Mouse (Mus musculus) thymus, postnatal 14 days (tissue): ENCODE measurements around the gene Nr4a3.

ENCODE experiments used
- DNase-seq: peaks from one replicate; pipeline ENCODE4 v3.0.0; 2021

The Nr4a3 gene

DNA sequence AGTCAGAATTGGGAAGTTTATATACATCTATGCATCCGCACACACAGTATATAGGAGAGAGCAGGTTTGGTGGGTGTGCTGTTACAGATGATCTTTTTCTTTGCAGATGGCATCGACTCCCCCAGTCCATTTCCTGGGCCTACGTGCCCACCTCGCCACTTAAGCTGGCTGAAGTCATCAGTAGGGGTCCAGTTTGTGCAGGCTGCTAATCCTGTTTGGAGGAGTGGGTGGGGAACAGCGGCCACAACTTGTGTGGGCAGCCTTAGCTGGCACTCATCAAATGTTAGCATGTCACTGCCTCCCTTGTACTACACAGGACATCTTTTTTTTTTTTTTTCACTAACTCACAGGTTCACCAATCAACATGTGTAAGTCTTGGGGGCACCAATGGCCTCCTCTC lies 5.5 kb downstream of the Nr4a3 start:
- no peak for DNase-seq

DNA sequence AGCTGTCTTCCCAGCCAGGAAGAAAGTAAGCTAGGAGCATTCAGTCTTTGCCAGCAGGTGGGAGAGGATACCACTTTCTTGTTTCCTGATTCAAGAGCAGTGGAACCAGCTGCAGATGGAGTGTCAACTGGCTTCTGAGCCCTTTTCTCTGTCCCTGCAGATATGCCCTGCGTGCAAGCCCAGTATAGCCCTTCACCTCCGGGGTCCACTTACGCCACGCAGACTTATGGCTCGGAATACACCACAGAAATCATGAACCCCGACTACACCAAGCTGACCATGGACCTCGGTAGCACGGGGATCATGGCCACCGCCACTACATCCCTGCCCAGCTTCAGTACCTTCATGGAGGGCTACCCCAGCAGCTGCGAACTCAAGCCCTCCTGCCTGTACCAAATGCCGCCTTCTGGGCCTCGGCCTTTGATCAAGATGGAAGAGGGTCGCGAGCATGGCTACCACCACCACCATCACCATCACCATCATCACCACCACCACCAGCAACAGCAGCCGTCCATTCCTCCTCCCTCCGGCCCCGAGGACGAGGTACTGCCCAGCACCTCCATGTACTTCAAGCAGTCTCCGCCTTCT lies 6.2 kb downstream of the Nr4a3 start:
- no peak for DNase-seq

DNA sequence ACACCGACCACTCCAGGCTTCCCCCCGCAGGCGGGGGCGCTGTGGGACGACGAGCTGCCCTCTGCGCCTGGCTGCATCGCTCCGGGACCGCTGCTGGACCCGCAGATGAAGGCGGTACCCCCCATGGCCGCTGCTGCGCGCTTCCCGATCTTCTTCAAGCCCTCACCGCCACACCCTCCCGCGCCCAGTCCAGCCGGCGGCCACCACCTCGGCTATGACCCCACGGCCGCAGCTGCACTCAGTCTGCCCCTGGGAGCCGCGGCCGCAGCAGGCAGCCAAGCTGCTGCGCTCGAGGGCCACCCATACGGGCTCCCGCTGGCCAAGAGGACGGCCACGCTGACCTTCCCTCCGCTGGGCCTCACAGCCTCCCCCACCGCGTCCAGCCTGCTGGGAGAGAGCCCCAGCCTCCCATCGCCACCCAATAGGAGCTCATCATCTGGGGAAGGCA lies 6.7 kb downstream of the Nr4a3 start:
- peak; percentile 18 for DNase-seq

DNA sequence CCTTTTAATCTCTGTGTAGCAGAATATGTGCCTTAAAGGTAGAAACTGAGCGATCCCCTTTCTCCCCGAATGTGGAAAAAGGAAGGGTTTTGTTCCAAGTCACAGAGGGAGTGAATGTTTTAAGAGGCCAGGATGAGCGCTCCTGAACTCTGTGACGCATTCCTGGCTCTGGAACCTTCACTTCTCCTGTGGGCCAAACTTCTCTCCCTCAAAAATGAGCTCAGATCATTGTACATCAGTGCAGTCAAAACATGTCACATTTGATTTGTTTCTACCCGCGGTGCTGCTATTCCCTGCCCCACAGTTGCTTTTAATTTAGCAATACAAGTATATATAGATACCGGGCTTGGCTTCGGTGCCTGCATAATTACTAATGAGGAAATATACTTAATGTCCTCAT lies 16.8 kb downstream of the Nr4a3 start:
- no peak for DNase-seq

DNA sequence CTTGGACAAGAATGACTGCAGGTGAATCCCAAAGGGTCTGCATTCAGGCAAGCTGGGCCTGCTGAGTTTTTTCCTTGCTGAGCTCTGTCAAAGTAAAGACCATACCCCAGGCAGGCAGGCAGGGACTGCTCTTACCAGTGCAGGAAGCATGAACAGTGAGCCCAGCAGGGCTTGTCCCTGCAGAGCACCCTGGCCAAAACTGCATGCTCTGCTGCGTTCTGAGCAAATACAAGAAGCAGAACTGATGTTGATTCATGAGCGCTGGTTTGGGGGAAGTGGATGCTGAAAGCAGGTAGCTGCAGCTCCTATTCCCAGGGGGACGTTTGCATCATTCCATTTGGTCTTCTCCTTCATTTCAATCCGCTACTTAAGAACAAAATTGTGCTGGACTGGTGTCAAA lies 19.4 kb downstream of the Nr4a3 start:
- DNase-seq, result no peak

DNA sequence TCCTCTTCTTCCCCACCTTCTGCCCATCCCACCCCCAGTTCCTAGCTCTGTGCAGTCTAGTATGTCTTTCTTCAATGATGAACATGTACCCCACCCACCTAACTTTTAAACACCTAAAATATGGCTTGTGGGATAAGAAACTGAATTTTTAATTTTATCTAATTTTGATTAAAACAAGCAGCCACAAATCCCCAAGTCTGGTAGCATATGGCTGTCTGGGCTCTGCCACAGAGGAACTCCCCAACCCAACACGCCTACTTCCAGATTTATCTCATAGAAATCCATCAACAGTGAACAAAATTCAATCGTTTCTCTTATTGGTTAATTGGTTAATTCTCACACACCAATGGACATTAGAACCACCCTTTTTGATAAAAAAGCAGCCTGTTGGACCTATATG lies 21.7 kb downstream of the Nr4a3 start:
- DNase-seq, result no peak

DNA sequence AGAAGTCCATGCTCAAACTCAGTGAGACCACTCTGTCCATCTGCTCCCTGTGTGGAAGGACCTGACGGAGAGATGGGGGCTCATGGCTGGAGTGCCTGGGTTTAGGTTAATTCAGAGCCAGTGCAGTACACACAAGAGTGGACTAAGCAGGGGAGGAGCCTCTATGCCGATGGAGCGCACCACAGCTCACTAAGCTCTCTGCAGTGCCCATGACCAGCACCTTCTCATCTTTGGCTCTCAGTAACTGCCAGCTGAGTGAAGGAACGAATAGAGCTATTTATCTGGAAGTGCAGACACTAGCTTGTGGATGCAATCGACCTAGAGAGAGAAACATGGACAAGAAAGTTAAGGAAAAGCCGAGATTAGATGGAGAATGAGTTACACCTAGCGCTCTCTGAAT lies 24.2 kb downstream of the Nr4a3 start:
- DNase-seq, result no peak

DNA sequence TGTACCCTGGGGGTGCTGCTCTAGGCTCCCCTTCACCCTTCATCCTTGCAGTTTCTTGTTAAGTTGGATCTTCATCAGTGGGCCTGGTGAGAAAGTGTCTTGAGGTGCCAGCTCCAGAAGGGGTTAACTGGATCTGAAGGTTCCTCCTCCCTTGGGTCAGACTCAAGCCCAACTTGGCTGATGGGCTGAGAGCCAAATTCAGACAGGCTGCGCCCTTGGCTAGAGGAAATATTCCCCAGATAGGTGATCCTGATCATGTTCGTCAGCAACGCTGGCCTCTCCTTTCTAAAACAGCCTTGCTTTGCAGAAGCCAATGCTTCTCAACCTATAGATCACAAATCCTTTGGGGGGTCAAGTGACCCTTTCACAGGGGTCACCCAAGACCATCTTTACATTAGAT lies 27.1 kb downstream of the Nr4a3 start:
- no peak for DNase-seq

DNA sequence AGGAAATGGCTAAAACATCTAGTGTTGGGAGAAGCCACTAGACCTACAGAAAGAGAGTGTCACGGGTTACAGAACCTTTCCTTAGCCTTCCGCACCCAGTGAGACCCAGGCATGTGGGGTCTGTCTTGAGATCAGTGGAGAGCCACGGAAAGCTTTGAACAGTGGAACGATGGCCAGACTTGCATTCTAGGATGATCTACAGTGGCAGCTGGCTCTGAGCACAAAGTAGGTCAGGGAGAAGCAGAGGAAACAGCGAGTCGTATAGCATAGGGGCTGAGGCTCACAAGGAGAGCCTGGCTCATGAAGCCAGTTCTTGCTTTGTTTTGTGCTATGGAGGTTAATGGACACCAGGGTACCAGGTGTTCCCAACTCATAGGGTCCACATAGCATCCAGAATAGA lies 28.4 kb downstream of the Nr4a3 start:
- peak; percentile 41 for DNase-seq

DNA sequence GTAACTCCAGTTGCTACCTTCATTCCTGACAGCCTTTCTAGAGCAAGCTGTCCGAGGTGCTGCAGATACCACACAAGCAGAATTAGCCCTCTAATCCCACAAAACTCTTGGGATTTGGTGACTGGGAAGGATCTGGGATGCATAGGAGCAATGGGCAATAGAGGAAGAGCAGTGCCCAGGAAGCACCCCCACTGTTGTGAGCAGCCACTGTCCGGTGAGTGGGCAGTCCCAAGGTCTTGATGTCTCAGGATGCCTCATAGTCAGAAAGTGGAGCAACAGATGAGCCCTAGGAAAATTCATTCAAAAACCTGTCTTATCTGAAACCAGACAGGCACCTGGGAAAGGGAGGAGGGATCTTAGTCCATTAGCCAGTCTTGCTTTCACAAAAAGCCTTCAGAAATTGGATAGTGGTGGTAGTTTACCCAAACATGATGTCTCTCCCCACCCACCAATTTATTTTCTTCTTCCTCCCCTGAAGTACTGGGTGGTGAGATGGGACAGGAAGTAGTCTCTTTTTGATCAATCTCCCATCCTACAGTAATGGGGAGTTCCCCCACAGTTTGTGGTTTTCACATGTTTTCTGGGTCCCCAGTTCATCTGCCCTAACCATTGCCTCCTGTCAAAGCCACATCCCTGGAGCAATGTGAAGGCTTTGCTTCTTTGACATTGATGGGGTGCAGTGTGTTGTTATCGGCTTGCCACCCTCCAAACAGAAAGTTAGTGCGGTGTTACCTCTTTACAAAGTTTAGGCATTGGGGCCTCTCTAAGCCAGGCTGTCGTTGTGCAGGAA lies 29.7 kb downstream of the Nr4a3 start:
- DNase-seq, result peak; percentile 54

DNA sequence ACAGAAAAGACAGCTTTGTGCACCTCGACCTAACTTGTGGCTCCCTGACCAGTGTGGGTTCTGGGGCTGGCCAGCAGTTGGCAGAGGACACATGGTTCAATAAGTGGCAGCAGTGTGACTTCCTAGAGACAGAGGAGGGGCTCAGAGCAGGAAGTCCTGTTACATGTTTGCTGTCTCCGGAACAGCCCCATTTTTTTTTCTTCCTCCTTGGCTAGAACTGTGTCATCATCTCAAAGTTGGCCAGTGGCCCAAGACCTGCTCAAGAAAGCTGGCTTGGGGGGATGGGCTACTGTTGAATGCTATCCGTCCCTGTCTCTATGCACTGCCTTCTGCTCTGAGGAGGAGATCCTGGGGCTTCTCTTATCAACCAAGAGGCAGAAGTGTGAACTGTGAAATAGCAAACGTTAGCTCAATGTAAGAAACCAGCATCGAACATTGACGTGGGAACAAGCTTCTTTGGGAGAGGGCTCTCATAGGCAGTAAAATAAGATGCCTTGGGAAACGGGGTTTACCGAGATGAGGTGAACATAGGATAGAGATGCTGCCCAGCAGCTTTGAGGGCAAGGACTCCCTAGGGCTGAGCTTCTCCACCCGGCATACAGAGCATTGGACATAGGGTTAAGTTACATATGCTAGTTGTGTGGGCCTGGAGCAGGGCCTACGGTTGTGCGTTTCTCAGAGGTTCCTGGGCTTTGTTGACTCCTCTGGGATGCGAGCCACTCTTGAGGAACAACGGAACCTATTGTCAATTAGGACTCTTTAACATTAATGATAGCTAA lies 31.9 kb downstream of the Nr4a3 start:
- DNase-seq, result no peak

DNA sequence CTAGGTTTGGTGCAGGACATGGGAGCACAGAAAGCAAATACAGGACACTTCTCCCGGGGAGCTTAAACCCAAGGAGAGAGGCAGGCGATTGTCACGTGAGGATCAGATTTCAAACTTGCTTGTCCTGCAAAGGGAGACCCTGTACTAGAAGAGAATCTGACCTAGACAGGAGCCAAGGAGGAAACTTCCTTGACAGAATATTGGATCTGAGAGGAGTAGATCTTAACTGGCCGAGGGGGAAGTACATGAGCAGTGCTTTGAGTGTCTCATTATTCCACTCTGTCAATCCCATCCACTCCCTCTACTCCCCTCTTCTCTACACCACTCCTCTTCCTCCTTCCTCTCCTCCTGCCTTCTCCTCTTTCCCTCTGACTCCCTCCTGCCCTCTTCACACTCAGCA lies 33.3 kb downstream of the Nr4a3 start:
- DNase-seq, result no peak

DNA sequence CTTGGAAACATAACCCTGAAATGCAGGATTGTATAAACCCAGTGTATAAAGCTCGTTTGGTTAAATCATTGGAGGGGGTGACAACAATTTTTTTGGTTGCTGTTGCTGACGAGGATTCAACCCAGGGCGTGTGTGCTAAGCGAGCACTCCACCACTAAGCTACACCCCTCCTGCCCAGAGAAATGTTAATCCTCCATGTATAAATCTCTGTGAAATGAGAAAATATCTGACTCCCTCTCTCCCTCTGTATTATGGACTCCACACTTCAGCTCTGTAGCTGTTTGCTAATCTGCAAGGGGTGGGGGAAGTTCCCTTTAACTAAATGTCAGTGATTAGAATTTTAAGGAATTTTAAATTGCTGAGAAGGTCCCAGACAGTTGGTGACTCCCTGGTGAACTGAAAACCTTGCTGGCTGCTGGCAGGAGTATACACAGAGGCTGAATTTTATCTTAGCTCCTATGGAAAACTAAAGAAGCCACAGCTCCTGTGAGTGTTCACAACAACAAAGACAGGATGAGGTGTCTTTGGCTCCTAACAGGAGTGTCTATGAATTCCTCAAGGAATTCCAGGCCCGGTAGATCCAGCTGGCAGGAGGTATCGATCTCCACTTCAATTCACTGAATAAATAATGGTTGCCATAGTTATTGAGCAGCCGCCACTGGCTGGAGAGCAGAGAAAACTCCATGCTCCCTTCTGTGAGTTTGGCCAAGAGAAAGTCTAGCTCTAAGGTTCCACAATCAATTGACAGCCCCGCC lies 34.5 kb downstream of the Nr4a3 start:
- no peak for DNase-seq

DNA sequence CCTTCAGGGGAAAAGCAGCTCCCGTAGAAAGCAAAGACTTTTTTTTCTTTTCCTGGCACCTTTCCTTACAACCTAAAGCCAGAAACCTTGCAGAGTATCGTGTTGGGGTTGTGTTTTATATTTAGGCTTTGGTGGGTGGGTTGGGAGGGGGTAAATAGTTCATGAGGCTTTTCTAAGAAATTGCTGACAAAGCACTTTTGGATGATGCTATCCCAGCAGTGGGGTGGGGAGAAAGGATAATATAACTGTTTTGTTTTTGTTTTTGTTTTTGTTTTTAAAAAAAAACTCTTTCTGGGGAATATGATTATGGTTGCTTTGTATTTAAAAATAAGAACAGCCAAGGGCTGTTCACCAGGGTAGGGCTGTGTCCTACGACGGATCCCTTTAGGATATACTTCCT lies 38.5 kb downstream of the Nr4a3 start:
- no peak for DNase-seq

DNA sequence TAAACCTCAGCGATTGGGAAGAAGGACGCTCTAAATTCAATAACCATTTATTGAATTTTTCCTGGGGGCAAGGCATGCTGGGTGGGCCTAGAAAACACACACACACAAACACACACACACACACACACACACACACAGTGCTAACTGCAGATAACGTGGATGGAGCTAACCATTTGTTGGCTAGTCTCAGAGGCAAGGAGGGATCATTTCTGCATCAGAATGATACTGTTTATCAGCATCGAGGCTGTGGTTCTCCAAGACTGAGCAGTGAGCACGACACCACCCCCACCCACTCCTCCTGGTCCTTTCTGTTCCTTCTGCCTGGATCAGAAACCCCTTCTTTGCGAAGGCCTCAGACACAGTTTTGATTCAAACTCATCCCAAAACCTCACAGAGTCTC lies 41.7 kb downstream of the Nr4a3 start:
- no peak for DNase-seq

DNA sequence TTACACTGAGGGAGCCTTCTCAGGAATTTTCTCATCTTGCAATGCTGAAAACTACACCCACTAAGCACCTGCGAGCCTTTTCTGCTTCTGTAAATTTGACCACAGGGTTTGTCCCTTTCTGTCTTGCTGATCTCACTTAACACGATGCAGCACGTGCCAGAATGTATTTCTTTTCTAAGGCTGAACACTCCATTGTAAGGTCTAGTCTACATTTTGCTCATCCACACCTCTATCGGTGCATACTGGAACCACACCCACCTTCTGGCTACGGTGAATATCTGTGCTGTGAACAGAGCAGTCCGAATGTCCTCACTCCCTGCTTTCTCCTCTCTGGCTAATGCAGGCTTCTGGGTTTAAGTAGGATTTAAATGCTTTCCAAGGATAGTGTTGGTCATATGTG lies 42.5 kb downstream of the Nr4a3 start:
- DNase-seq, result no peak

DNA sequence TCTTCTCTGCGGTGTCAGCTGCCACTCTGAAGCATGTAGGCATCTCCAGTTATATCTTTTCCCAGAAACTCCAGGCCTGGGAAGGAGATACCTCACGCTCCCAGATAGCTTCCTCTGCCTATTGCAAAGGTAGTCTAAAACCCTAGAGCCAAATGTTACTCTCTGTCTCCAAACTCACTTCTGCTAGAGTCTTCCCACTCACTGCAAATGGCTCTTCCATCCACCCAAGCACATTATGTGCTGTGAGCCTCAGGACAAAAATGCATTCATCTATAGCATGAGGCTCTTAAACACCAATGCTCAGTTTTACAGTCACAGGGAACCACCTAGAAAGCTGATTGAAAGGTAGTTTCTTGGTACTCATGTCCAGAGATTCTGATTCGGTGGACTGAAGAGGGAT lies 48.3 kb downstream of the Nr4a3 start:
- DNase-seq, result no peak

DNA sequence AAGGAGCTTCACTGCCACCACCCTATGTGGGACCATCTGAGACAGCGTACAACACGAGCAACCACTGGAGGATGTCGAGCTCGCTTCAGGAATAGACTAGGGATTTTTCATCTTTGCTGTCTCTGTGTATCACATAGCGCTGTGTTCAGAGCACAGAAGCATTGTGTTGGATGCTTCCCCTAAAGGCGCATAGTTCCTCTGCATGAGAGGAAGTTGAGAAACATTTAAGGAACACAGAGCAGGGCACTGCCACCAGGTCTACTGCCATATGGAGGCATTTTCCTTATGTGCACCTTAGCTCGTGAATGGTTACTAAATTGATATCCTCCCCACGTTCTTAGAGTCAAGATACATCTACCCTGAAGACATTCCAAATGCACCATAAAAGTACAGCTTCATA lies 55.3 kb downstream of the Nr4a3 start:
- DNase-seq, result no peak

DNA sequence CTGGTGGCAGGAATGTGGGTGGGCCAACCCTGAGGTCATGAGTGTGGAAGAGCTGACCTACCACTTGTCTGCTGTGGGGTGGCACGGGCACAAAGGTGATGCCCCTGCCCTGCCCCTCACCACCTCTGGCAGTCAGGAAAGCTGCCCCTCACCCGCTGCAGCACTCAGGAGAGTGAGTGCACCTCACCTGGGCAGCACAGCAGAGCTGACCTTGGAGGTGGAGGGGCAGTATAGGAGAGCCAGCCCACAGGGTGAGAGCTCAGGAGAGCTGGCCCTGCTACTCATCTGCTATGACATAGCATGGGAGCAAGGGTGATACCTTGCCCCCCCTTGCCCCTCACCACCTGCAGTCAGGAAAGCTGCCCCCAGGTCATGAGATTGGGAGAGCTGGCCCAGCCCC lies 57.0 kb downstream of the Nr4a3 start:
- DNase-seq, result no peak

DNA sequence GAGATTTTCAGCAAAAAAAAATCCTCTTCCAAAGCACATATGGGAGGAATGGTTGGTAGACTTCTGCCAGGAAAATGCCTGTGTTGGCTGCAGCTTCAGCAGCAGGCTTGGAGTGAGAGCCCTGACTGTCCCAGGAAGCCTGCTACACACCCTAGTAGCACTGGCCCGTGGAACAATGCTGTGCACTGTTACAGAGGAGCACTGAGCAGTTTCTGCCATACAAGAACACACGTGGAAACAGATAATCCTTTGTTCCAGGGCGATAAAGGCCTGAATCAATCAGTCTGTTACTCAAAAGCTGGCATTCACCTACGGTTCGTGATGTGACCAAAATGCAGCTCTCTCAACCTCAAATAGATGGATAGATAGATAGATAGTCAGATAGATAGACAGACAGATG lies 60.4 kb downstream of the Nr4a3 start:
- no peak for DNase-seq

DNA sequence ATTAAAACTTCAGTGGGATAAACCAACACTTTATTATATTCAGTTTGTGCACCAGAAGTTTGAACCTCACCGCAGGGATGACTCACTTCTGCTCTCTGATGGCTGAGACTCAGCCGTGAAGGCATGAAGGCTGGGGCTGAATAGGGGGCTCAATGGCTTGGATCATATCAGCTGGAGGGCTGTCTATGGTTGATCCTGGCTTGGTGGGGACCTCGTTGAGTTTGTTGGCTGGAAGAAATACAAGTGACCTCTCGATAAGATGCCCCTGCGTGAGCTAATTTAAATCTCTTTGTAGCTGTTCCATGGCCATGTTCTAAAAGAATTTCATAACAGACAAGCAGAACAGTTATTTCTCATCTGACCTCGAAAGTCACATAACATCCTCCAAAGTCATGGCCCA lies 62.1 kb downstream of the Nr4a3 start:
- DNase-seq, result no peak

DNA sequence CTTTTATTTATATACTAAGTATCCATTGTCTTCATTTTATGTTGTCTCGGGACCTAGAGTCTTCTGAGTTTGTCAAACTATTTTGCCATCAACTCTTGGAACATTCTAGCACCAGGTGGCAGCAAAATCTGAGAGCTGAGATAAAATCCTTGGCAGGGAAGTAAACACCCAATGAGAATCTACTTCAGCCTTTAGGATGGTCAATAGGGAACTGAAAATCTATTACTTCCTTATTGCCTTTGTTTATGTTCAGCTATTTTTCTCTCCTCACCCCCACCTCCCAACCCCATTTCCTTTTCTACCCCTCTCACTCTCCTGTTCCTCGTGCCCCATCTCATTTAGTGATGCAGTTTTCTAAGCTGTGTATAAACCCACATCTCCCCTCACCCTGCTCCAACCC lies 63.6 kb downstream of the Nr4a3 start:
- DNase-seq, result no peak

DNA sequence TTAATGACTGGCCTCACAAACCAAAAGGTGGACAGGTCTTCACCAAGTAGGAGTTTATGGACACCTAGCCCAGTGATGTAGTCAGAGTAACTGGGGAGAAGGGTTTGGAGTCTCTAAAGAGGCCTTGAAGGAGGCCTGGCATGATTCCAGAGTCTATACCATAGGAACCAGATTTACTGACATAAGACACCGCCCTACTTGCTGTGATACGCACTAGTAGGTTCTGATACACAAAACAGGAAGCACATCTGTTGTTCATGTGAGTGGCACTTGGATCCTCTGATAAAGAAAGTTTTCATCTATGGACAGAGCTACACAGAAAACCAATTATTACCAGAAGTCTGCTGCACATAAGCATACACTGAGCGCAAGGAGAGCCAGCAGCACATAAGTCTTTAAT lies 65.4 kb downstream of the Nr4a3 start:
- DNase-seq, result no peak
